Mouse (Mus musculus): Measurements from ENCODE around the gene Olfr625-ps1. TPM values are rescaled to one million over a fixed set of nuclear protein-coding genes. Genes with fewer than 3 reads are reported as not detected.
"Not testable (repeated sequence)": the region's sequence is repeated elsewhere in the genome, so short reads cannot be mapped to it uniquely, and the experiment has no call there.

Olfr625-ps1 gene
- polyA plus RNA-seq (2016; fragmentation: Nextera tagmentation; extraction: Ambion mirVana): not detected in 2 replicates

DNA sequence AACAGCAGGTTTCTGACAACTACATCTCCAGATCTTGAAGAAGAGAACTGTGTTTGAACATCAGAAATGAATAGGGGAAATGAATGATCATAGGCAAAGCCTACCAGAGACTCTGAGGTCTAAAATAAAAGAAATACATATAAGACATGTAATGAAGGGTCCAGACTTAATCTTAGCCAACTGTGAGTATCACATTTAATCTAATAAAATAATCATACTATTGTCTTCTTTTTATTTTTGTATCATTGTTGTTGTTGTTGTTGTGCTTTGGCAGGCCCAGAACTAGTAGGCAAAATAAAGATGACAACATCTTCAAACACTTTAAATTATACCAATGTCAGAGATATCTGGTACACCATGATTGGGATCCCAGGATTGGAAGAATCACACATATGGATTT, at the start of gene Olfr625-ps1:
Gene Olfr625-ps1 (plus strand): TSS at position 301 of the 400 bp plus-strand sequence.
- H3K4me3 ChIP-seq: no peak within 1 kb of the TSS
- no peaks in the 10 kb centered on the region for H3K9me3 ChIP-seq
- H3K4me1 ChIP-seq (replicated peaks): no peaks in the 10 kb centered on the region
- H3K27me3 ChIP-seq (ENCODE audit: insufficient read depth, poor library complexity, severe bottlenecking): no peaks in the 10 kb centered on the region
- H3K27ac ChIP-seq: no peak within 1 kb of the TSS
- no peaks in the 10 kb centered on the region for H3K36me3 ChIP-seq
- no peak for DNase-seq (ENCODE audit: low spot score)

DNA sequence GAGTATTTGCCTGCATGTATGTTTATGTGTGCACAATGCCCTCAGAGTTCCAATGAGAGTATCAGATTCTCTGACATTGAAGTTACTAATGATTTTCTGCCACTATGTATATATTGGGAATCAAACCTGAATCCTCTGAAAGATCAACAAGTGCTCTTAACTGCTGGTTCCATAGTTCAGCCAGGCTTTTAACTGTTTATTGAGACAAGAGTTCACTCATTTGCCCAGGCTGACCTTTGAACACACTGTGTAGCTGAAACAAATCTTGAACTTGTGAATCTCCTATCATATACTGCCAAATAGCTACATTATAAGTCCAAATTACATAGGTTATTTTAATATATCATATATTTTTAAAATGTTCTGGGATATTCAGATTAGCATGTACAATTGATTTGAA, 45.7 kb upstream of the Olfr625-ps1 start:
- DNase-seq (ENCODE audit: low spot score): no peak
- Histone ChIP-seq H3K27ac (no peak overlapping the region), H3K27me3 (ENCODE audit: insufficient read depth, poor library complexity, severe bottlenecking) (no peaks in the 10 kb centered on the region), H3K9me3 (no peaks in the 10 kb centered on the region), H3K36me3 (no peaks in the 10 kb centered on the region), H3K4me3 (no peak overlapping the region), H3K4me1 (replicated peaks) (no peaks in the 10 kb centered on the region)

DNA sequence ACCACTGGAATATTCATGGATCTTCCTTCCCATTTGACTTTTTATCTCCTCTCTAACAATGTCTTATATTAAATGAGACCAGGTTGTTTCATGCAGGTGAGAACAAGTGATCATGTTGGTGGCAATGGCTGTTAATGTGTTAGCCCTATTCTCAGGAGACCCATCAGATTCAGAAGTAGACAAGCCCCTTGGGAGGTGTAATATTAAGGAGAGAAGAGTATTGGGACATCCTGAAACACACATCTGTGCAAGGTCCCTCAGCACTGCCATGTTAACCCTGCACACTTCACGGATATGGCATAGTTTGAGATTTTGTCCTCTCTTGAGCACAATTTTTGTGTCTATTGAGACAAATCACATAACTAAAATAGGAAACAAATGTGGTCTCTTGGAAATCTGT, 39.9 kb upstream of the Olfr625-ps1 start, which contains the start of gene Olfr622:
Gene Olfr622 (minus strand): TSS at position 101 of the 400 bp plus-strand sequence.
- DNase-seq (ENCODE audit: low spot score): no peak
- H3K36me3 ChIP-seq: no peaks in the 10 kb centered on the region
- H3K4me1 ChIP-seq (replicated peaks): no peaks in the 10 kb centered on the region
- H3K27me3 ChIP-seq (ENCODE audit: insufficient read depth, poor library complexity, severe bottlenecking): no peaks in the 10 kb centered on the region
- WGBS: 82% methylated on average over 1 of the region's 1 CpGs
- no peak within 1 kb of the TSS for H3K4me3 ChIP-seq
- H3K9me3 ChIP-seq: no peaks in the 10 kb centered on the region
- no peak within 1 kb of the TSS for H3K27ac ChIP-seq

DNA sequence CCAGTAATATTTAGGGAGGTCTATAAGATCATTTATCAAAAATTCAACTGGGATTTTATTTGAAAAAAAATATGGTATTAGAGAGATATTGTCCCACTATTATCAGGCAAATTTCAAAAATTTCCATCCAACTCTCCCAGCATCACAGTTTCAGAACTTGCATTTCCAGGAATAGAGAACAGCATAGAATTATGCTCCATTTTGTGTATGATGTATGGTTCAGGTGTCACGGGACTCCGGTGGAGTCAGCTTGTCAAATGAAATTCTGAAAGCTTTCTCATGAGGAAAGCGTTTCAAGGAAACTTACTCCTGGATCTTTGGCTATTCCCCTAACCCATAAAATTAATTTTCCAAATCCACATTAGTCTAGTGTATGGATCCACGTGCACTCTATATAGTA, 38.5 kb upstream of the Olfr625-ps1 start:
- no peak overlapping the region for H3K4me3 ChIP-seq
- H3K27me3 ChIP-seq (ENCODE audit: insufficient read depth, poor library complexity, severe bottlenecking): no peaks in the 10 kb centered on the region
- no peaks in the 10 kb centered on the region for H3K36me3 ChIP-seq
- H3K27ac ChIP-seq: no peak overlapping the region
- H3K4me1 ChIP-seq (replicated peaks): no peaks in the 10 kb centered on the region
- WGBS: 93% methylated on average over 4 of the region's 4 CpGs
- no peak for DNase-seq (ENCODE audit: low spot score)
- H3K9me3 ChIP-seq: no peaks in the 10 kb centered on the region

DNA sequence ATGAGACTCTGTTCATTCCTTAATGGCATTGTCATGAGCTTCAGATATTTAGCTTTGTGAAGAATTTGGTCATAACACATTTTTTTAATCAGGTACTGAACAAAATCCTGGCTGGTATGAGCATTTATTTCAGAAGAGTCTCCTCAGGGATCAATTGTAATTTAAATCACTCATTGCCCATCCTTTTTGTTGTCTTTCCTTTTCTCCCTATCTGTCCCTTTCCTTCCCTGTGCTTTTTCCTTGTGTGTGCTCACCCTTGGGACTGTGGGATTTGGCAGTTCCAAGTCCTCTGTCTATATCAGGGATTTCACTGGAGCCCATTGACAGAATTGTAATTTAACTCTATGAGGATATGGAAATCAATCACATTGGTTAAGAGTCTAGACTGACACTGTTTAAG, 18.9 kb upstream of the Olfr625-ps1 start, which contains the start of gene Olfr623:
Gene Olfr623 (minus strand): TSS at position 101 of the 400 bp plus-strand sequence.
- H3K36me3 ChIP-seq: no peaks in the 10 kb centered on the region
- no peak within 1 kb of the TSS for H3K4me3 ChIP-seq
- no peaks in the 10 kb centered on the region for H3K9me3 ChIP-seq
- no peak within 1 kb of the TSS for H3K27ac ChIP-seq
- H3K4me1 ChIP-seq (replicated peaks): no peaks in the 10 kb centered on the region
- DNase-seq (ENCODE audit: low spot score): no peak
- no peaks in the 10 kb centered on the region for H3K27me3 ChIP-seq (ENCODE audit: insufficient read depth, poor library complexity, severe bottlenecking)

DNA sequence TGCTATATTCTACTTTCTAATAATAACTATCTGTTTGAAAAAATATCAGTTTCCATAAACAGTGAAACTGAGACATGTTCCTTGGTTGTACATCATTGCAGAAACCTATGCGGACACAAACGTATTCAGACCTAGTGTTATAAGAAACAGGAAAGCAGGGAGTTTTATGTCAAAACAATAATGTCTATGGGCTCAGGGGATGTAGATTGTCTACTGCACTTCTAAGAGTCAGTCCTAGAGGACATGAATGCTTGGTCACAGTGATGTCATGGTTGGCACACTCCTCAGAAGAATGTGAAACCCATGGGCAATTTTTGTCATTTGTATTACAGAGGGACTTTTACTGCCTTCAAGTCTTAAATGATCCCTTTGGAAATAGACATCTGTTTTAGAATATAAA, 11.4 kb upstream of the Olfr625-ps1 start, which contains the start of gene Olfr624:
Gene Olfr624 (minus strand): TSS at position 101 of the 400 bp plus-strand sequence.
- 95% methylated on average over 2 of the region's 2 CpGs for WGBS
- Histone ChIP-seq H3K4me3 (no peak within 1 kb of the TSS), H3K27me3 (ENCODE audit: insufficient read depth, poor library complexity, severe bottlenecking) (no peaks in the 10 kb centered on the region), H3K27ac (no peak within 1 kb of the TSS), H3K4me1 (replicated peaks) (no peaks in the 10 kb centered on the region), H3K36me3 (no peaks in the 10 kb centered on the region), H3K9me3 (no peaks in the 10 kb centered on the region)
- DNase-seq (ENCODE audit: low spot score): no peak

DNA sequence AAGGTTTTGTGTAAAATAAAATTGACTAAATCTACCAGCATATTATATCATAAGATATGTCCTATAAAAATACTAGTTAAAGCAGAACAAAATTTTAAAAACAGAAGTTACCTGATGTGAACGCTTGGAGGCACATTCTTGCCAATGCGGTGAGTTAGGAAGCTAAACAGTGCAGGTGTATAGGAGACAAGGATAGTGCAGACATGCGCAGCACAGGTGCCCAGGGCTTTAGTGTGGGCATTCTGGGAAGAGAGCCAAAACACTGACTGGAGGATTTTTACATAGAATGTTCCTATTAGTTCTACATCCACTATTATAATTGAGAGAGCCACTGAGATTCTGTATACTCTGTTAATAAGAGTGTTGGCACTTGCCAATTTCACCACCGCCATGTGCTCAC, 16.9 kb downstream of the Olfr625-ps1 start:
- Histone ChIP-seq H3K9me3 (no peaks in the 10 kb centered on the region), H3K27me3 (ENCODE audit: insufficient read depth, poor library complexity, severe bottlenecking) (no peaks in the 10 kb centered on the region), H3K27ac (no peak overlapping the region), H3K36me3 (no peaks in the 10 kb centered on the region), H3K4me1 (replicated peaks) (no peaks in the 10 kb centered on the region), H3K4me3 (no peak overlapping the region)
- WGBS: 90% methylated on average over 4 of the region's 4 CpGs
- no peak for DNase-seq (ENCODE audit: low spot score)

DNA sequence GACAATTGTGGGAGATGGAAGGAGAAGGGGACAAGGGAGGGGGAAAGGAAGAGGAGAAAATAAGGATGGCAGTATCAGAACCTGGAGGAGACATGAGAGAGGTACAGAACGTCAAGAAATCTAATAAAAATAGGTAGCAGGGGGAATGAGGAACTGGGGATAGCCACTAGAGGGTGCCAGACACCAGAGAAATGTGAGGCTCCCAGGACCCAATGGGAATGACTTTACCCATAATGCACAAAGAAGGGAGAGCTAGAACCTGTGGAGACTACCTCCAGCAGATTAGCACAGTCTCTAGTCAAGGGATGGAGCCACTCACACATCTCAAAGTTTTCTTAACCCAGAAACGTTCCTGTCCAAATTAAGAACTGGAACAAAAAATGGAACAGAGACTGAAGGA, 29.5 kb downstream of the Olfr625-ps1 start:
- no peaks in the 10 kb centered on the region for H3K27me3 ChIP-seq (ENCODE audit: insufficient read depth, poor library complexity, severe bottlenecking)
- no peaks in the 10 kb centered on the region for H3K36me3 ChIP-seq
- H3K4me1 ChIP-seq (replicated peaks): no peaks in the 10 kb centered on the region
- H3K4me3 ChIP-seq: no peak overlapping the region
- no peaks in the 10 kb centered on the region for H3K9me3 ChIP-seq
- no peak for DNase-seq (ENCODE audit: low spot score)
- 26% methylated on average over 2 of the region's 2 CpGs for WGBS
- no peak overlapping the region for H3K27ac ChIP-seq

DNA sequence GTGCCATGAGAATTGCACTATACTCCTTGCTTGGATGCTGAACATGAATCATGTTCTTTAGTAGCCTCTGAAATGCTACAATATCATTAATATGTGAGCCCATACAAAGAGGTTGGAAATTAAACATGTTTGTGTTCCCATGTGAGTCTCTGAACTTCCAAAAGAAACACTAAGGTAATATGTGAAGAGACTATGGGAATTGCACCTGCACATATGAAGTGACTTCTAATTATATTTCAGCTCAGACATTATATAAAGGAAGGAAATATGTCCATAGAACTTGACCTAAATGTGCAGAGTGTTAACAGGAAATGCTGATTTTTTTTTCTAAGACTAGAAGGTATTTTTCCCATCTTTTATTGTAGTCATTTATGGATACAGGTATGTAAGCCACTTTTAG, 31.9 kb downstream of the Olfr625-ps1 start, which contains the start of gene Olfr243:
Gene Olfr243 (plus strand): TSS at position 301 of the 400 bp plus-strand sequence.
- H3K36me3 ChIP-seq: no peaks in the 10 kb centered on the region
- no peaks in the 10 kb centered on the region for H3K27me3 ChIP-seq (ENCODE audit: insufficient read depth, poor library complexity, severe bottlenecking)
- H3K9me3 ChIP-seq: no peaks in the 10 kb centered on the region
- no peak within 1 kb of the TSS for H3K4me3 ChIP-seq
- DNase-seq (ENCODE audit: low spot score): no peak
- no peak within 1 kb of the TSS for H3K27ac ChIP-seq
- H3K4me1 ChIP-seq (replicated peaks): no peaks in the 10 kb centered on the region

DNA sequence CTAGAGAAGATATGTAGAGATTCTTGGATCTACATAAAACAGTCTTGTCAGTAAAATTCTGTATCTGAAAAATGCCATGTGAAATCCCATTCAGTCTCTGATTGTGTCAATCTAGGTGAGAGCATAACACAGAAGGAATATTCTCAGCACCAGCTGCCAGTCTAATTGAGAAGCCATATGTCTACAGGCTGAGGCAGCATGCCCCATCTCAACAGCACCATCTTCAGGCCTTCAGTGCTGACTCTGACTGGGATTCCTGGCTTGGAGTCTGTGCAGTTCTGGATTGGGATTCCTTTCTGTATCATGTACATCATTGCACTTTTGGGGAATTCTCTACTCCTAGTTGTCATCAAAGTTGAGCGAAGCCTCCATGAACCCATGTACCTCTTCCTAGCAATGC, 33.9 kb downstream of the Olfr625-ps1 start:
- H3K4me1 ChIP-seq (replicated peaks); H3K27me3 ChIP-seq (ENCODE audit: insufficient read depth, poor library complexity, severe bottlenecking); H3K4me3 ChIP-seq; H3K27ac ChIP-seq; DNase-seq (ENCODE audit: low spot score); H3K36me3 ChIP-seq; H3K9me3 ChIP-seq: not testable (repeated sequence)
- 95% methylated on average over 1 of the region's 1 CpGs for whole genome bisulfite sequencing

DNA sequence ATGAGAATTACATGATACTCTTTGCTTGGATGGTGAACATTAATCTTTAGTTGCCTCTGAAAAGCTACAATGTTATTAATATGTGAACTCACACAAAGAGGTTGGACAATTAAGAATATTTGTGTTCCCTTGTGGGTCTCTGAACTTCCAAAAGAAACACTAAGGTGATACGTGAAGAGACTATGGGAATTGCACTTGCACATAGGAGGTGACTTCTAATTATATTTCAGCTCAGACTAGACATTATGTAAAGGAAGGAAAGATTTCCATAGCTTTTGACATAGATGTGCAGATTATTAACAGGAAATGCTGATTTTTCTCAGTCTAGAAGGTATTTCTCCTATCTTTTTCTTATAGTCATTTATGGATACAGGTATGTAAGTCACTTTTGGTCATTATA, 47.6 kb downstream of the Olfr625-ps1 start, which contains the start of gene Olfr628:
Gene Olfr628 (plus strand): TSS at position 301 of the 400 bp plus-strand sequence.
- Histone ChIP-seq H3K9me3 (no peaks in the 10 kb centered on the region), H3K4me3 (no peak within 1 kb of the TSS), H3K27ac (no peak within 1 kb of the TSS), H3K27me3 (ENCODE audit: insufficient read depth, poor library complexity, severe bottlenecking) (no peaks in the 10 kb centered on the region), H3K36me3 (no peaks in the 10 kb centered on the region), H3K4me1 (replicated peaks) (no peaks in the 10 kb centered on the region)
- WGBS: 85% methylated on average over 1 of the region's 1 CpGs
- DNase-seq (ENCODE audit: low spot score): no peak

Other genes with a start within 250 kb of the Olfr625-ps1 start
- gene Olfr605, start 237.3 kb upstream of the Olfr625-ps1 start, polyA plus RNA-seq (2016; fragmentation: Nextera tagmentation; extraction: Ambion mirVana): not detected in 2 replicates
- not detected in 2 replicates for gene Olfr606, start 233.7 kb upstream of the Olfr625-ps1 start, polyA plus RNA-seq (2016; fragmentation: Nextera tagmentation; extraction: Ambion mirVana)
- not detected in 2 replicates for gene Olfr607, start 218.6 kb upstream of the Olfr625-ps1 start, polyA plus RNA-seq (2016; fragmentation: Nextera tagmentation; extraction: Ambion mirVana)
- not detected in 2 replicates for gene Olfr608, start 212.8 kb upstream of the Olfr625-ps1 start, polyA plus RNA-seq (2016; fragmentation: Nextera tagmentation; extraction: Ambion mirVana)
- not detected in 2 replicates for gene Olfr609, start 184.7 kb upstream of the Olfr625-ps1 start, polyA plus RNA-seq (2016; fragmentation: Nextera tagmentation; extraction: Ambion mirVana)
- gene Olfr610, start 170.6 kb upstream of the Olfr625-ps1 start, polyA plus RNA-seq (2016; fragmentation: Nextera tagmentation; extraction: Ambion mirVana): not detected in 2 replicates
- gene Olfr611, start 161.9 kb upstream of the Olfr625-ps1 start, polyA plus RNA-seq (2016; fragmentation: Nextera tagmentation; extraction: Ambion mirVana): not detected in 2 replicates
- not detected in 2 replicates for gene Olfr612, start 140.0 kb upstream of the Olfr625-ps1 start, polyA plus RNA-seq (2016; fragmentation: Nextera tagmentation; extraction: Ambion mirVana)
- not detected in 2 replicates for gene Olfr613, start 134.6 kb upstream of the Olfr625-ps1 start, polyA plus RNA-seq (2016; fragmentation: Nextera tagmentation; extraction: Ambion mirVana)
- gene Olfr615, start 126.6 kb upstream of the Olfr625-ps1 start, polyA plus RNA-seq (2016; fragmentation: Nextera tagmentation; extraction: Ambion mirVana): not detected in 2 replicates
- gene Olfr616, start 113.6 kb upstream of the Olfr625-ps1 start, polyA plus RNA-seq (2016; fragmentation: Nextera tagmentation; extraction: Ambion mirVana): not detected in 2 replicates
- not detected in 2 replicates for gene Olfr617, start 109.7 kb upstream of the Olfr625-ps1 start, polyA plus RNA-seq (2016; fragmentation: Nextera tagmentation; extraction: Ambion mirVana)
- gene Olfr618, start 92.6 kb upstream of the Olfr625-ps1 start, polyA plus RNA-seq (2016; fragmentation: Nextera tagmentation; extraction: Ambion mirVana): not detected in 2 replicates
- not detected in 2 replicates for gene Olfr619, start 82.1 kb upstream of the Olfr625-ps1 start, polyA plus RNA-seq (2016; fragmentation: Nextera tagmentation; extraction: Ambion mirVana)
- gene Olfr620, start 70.2 kb upstream of the Olfr625-ps1 start, polyA plus RNA-seq (2016; fragmentation: Nextera tagmentation; extraction: Ambion mirVana): not detected in 2 replicates
- not detected in 2 replicates for gene Olfr622, start 40.0 kb upstream of the Olfr625-ps1 start, polyA plus RNA-seq (2016; fragmentation: Nextera tagmentation; extraction: Ambion mirVana)
- not detected in 2 replicates for gene Olfr623, start 19.0 kb upstream of the Olfr625-ps1 start, polyA plus RNA-seq (2016; fragmentation: Nextera tagmentation; extraction: Ambion mirVana)
- gene Olfr624, start 11.5 kb upstream of the Olfr625-ps1 start, polyA plus RNA-seq (2016; fragmentation: Nextera tagmentation; extraction: Ambion mirVana): 0.03 TPM in 1 of 2 replicates, not detected in the other
- not detected in 2 replicates for gene Olfr243, start 32.0 kb downstream of the Olfr625-ps1 start, polyA plus RNA-seq (2016; fragmentation: Nextera tagmentation; extraction: Ambion mirVana)
- not detected in 2 replicates for gene Olfr628, start 47.7 kb downstream of the Olfr625-ps1 start, polyA plus RNA-seq (2016; fragmentation: Nextera tagmentation; extraction: Ambion mirVana)
- not detected in 2 replicates for gene Olfr629, start 62.2 kb downstream of the Olfr625-ps1 start, polyA plus RNA-seq (2016; fragmentation: Nextera tagmentation; extraction: Ambion mirVana)
- not detected in 2 replicates for gene Olfr630, start 74.6 kb downstream of the Olfr625-ps1 start, polyA plus RNA-seq (2016; fragmentation: Nextera tagmentation; extraction: Ambion mirVana)
- gene Olfr69, start 88.9 kb downstream of the Olfr625-ps1 start, polyA plus RNA-seq (2016; fragmentation: Nextera tagmentation; extraction: Ambion mirVana): not detected in 2 replicates
- not detected in 2 replicates for gene Olfr68, start 97.0 kb downstream of the Olfr625-ps1 start, polyA plus RNA-seq (2016; fragmentation: Nextera tagmentation; extraction: Ambion mirVana)
- gene Olfr67, start 109.1 kb downstream of the Olfr625-ps1 start, polyA plus RNA-seq (2016; fragmentation: Nextera tagmentation; extraction: Ambion mirVana): not detected in 2 replicates
- gene Hbb-bt, start 131.3 kb downstream of the Olfr625-ps1 start, polyA plus RNA-seq (2016; fragmentation: Nextera tagmentation; extraction: Ambion mirVana): 187 and 377 TPM in 2 replicates
- 78.1 and 116 TPM in 2 replicates for gene Hbb-bs, start 145.4 kb downstream of the Olfr625-ps1 start, polyA plus RNA-seq (2016; fragmentation: Nextera tagmentation; extraction: Ambion mirVana)
- gene Hbb-bh2, start 157.8 kb downstream of the Olfr625-ps1 start, polyA plus RNA-seq (2016; fragmentation: Nextera tagmentation; extraction: Ambion mirVana): 0.63 TPM in 1 of 2 replicates, not detected in the other
- 3,568 and 4,570 TPM in 2 replicates for gene Hbb-bh1, start 160.4 kb downstream of the Olfr625-ps1 start, polyA plus RNA-seq (2016; fragmentation: Nextera tagmentation; extraction: Ambion mirVana)
- 8,684 and 9,134 TPM in 2 replicates for gene Hbb-y, start 170.5 kb downstream of the Olfr625-ps1 start, polyA plus RNA-seq (2016; fragmentation: Nextera tagmentation; extraction: Ambion mirVana)
- gene Olfr66, start 203.5 kb downstream of the Olfr625-ps1 start, polyA plus RNA-seq (2016; fragmentation: Nextera tagmentation; extraction: Ambion mirVana): not detected in 2 replicates
- gene Olfr64, start 211.8 kb downstream of the Olfr625-ps1 start, polyA plus RNA-seq (2016; fragmentation: Nextera tagmentation; extraction: Ambion mirVana): not detected in 2 replicates
- gene Olfr65, start 220.8 kb downstream of the Olfr625-ps1 start, polyA plus RNA-seq (2016; fragmentation: Nextera tagmentation; extraction: Ambion mirVana): not detected in 2 replicates
- not detected in 2 replicates for gene Olfr631, start 246.1 kb downstream of the Olfr625-ps1 start, polyA plus RNA-seq (2016; fragmentation: Nextera tagmentation; extraction: Ambion mirVana)

Measured in hindbrain, embryonic 10.5 days (tissue).